Mouse (Mus musculus) brain, embryonic 14.5 days (tissue): Measurements from ENCODE around the gene Dach1.

Source experiments
- CTCF ChIP-seq: fragments of 200-500 bp; IDR thresholded peaks from 2 replicates; pipeline ENCODE4 v1.5.1; 2012; ENCODE audit warnings: inconsistent platforms, mild to moderate bottlenecking, moderate library complexity, borderline replicate concordance; ENCODE audit not compliant: insufficient read depth, insufficient read length; ENCODE audit errors: extremely low read depth
- POLR2A ChIP-seq: fragments of 200-500 bp; IDR thresholded peaks from 2 replicates; pipeline ENCODE4 v1.6.1; 2012; ENCODE audit warnings: mild to moderate bottlenecking, inconsistent platforms, borderline replicate concordance; ENCODE audit not compliant: poor library complexity, insufficient read depth, insufficient read length, severe bottlenecking; ENCODE audit errors: extremely low read depth

DNA sequence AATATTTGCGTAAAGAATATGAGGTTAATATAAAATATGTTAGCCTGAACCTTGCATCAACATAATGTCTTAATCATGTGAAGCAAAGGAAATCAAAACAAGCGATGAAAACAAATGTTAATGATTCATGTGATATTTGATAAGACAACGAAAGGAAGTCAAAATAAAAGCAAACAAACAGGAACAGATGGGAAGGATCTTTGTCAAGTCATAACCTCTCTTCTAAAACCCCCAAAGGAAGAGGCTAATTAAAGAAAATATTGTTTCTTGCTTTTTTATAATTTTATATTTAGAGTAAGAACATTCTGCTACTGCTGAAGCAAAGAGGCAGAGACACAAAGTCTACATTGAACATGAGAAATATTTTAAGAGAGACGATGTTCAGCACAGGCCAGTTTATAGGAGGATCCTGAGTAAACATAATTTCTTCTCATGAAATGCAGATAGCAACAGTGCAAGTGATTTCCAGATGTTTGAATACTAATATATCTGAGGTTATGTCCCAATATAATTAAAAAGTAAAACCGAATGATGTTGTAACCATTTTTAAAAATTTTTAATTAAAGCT is 374.1 kb downstream of the Dach1 start:
- no peak for TF ChIP-seq CTCF
- TF ChIP-seq POLR2A, result no peak
